In genomic region chr3:95121580-95121979, GRCm38 (mm10) we compare ENCODE assay signal across 14 mouse cellular contexts. TPM values are rescaled to one million over a fixed set of nuclear protein-coding genes. Genes with fewer than 3 reads are reported as not detected.
DNase-seq lines count a peak whose midpoint lies in the region; ATAC-seq and TF ChIP-seq lines count a peak whose summit lies in the region.
"Had no signal": no experiment of that assay in that cellular context is flagged by ENCODE, and none has a peak within 500 bp of the region (broad histone marks: within the 10 kb centered on the region; RNA-seq: fewer than 3 reads in every experiment).

No protein-coding gene starts in this region.

- no peak overlapping the region for H3K4me2 ChIP-seq in kidney, embryonic 14.5 days (replicated peaks; ENCODE audit: low read depth, low read length)
- H3K4me2 ChIP-seq in midbrain, embryonic 14.5 days (ENCODE audit: low read length) = no peak overlapping the region
- H3K4me2 ChIP-seq in midbrain, embryonic 16.5 days (ENCODE audit: low read length) = no peak overlapping the region
- no peak overlapping the region for H3K4me2 ChIP-seq in liver, embryonic 15.5 days
- H3K4me2 ChIP-seq in forebrain, postnatal 0 days (ENCODE audit: low read depth) = no peak overlapping the region
- H3K4me2 ChIP-seq: hindbrain, embryonic 12.5 days had no signal

- H3K27me3 ChIP-seq in kidney, embryonic 14.5 days (ENCODE audit: control insufficient read depth, insufficient read depth, low read length) = no peaks in the 10 kb centered on the region
- H3K27me3 ChIP-seq in midbrain, embryonic 14.5 days (ENCODE audit: control insufficient read depth, insufficient read depth, low read length) = no peaks in the 10 kb centered on the region
- no peaks in the 10 kb centered on the region for H3K27me3 ChIP-seq in midbrain, embryonic 16.5 days (ENCODE audit: control insufficient read depth, insufficient read depth, low read depth, low read length)
- no peaks in the 10 kb centered on the region for H3K27me3 ChIP-seq in liver, embryonic 15.5 days
- H3K27me3 ChIP-seq in forebrain, postnatal 0 days (ENCODE audit: insufficient read depth, low read length) = no peaks in the 10 kb centered on the region
- H3K27me3 ChIP-seq: hindbrain, embryonic 12.5 days had no signal

- peaks cover 3% of the 10 kb centered on the region; the same call in 1 of the 2 replicates for H3K4me1 ChIP-seq in kidney, embryonic 14.5 days (ENCODE audit: control insufficient read depth, insufficient read depth, low read length)
- H3K4me1 ChIP-seq in midbrain, embryonic 14.5 days (ENCODE audit: control insufficient read depth, insufficient read depth, low read length) = no peaks in the 10 kb centered on the region
- no peaks in the 10 kb centered on the region for H3K4me1 ChIP-seq in midbrain, embryonic 16.5 days (ENCODE audit: control insufficient read depth, insufficient read depth, low read length)
- peaks cover 7% of the 10 kb centered on the region; the same call in 1 of the 2 replicates for H3K4me1 ChIP-seq in liver, embryonic 15.5 days (replicated peaks)
- H3K4me1 ChIP-seq in forebrain, postnatal 0 days (ENCODE audit: insufficient read depth) = no peaks in the 10 kb centered on the region

- ATAC-seq in kidney, embryonic 14.5 days (ENCODE audit: low FRiP score, low TSS enrichment) = no peak
- no peak for ATAC-seq in midbrain, embryonic 14.5 days (ENCODE audit: low FRiP score, low TSS enrichment)
- ATAC-seq in midbrain, embryonic 16.5 days = no peak
- ATAC-seq in liver, embryonic 15.5 days (ENCODE audit: insufficient read depth) = peak; percentile 44; the same call in 1 of the 2 replicates
- no peak for ATAC-seq in forebrain, postnatal 0 days
- ATAC-seq: intestine, postnatal 0 days had no signal

- H3K9me3 ChIP-seq in kidney, embryonic 14.5 days (ENCODE audit: control insufficient read depth, low read length) = no peaks in the 10 kb centered on the region
- H3K9me3 ChIP-seq in midbrain, embryonic 14.5 days (ENCODE audit: control insufficient read depth, low read length) = no peaks in the 10 kb centered on the region
- H3K9me3 ChIP-seq in midbrain, embryonic 16.5 days (replicated peaks; ENCODE audit: control insufficient read depth, low read length, poor library complexity, severe bottlenecking) = no peaks in the 10 kb centered on the region
- H3K9me3 ChIP-seq in liver, embryonic 15.5 days (replicated peaks) = no peaks in the 10 kb centered on the region
- no peaks in the 10 kb centered on the region for H3K9me3 ChIP-seq in forebrain, postnatal 0 days (ENCODE audit: low read length)
- H3K9me3 ChIP-seq: hindbrain, embryonic 12.5 days had no signal

- no peak for DNase-seq in kidney, adult 9 months
- DNase-seq in midbrain, embryonic 14.5 days = no peak
- DNase-seq in forebrain, postnatal 0 days = no peak
- no peak for DNase-seq in frontal cortex, adult 2 months (ENCODE audit: extremely low spot score in 1 of 2, low spot score in 1 of 2)
- DNase-seq: adrenal gland, postnatal 36 days; cerebellum, adult 11 months; right cerebral cortex, postnatal 25 days had no signal

- H3K27ac ChIP-seq in kidney, embryonic 14.5 days (ENCODE audit: low read depth, low read length) = peak overlapping the region; percentile 65; the same call in 1 of the 2 replicates
- 0 out of 2 replicates have a peak overlapping the region, but pooled peaks have one; percentile 37 for H3K27ac ChIP-seq in midbrain, embryonic 14.5 days (replicated peaks; ENCODE audit: low read depth, low read length)
- H3K27ac ChIP-seq in midbrain, embryonic 16.5 days (ENCODE audit: low read length) = no peak overlapping the region
- no peak overlapping the region for H3K27ac ChIP-seq in liver, embryonic 15.5 days (replicated peaks)
- no peak overlapping the region for H3K27ac ChIP-seq in forebrain, postnatal 0 days (ENCODE audit: low read depth, low read length)
- H3K27ac ChIP-seq: hindbrain, embryonic 12.5 days; macrophage had no signal

- no peak for TF ChIP-seq CTCF in forebrain, postnatal 0 days (IDR thresholded peaks at IDR 0.05; ENCODE audit: low read depth)

- WGBS in kidney, embryonic 14.5 days = 51% methylated on average over 6 of the region's 6 CpGs
- WGBS in midbrain, embryonic 14.5 days = 89% methylated on average over 6 of the region's 6 CpGs
- 88% methylated on average over 6 of the region's 6 CpGs for WGBS in midbrain, embryonic 16.5 days
- WGBS in liver, embryonic 15.5 days (ENCODE audit: insufficient replicate concordance) = 49% methylated on average over 6 of the region's 6 CpGs
- 88% methylated on average over 6 of the region's 6 CpGs for WGBS in forebrain, postnatal 0 days

- no peak overlapping the region for H3K9ac ChIP-seq in kidney, embryonic 14.5 days (ENCODE audit: low read depth, low read length)
- no peak overlapping the region for H3K9ac ChIP-seq in midbrain, embryonic 14.5 days (replicated peaks; ENCODE audit: low read length)
- no peak overlapping the region for H3K9ac ChIP-seq in midbrain, embryonic 16.5 days (ENCODE audit: low read depth, low read length)
- no peak overlapping the region for H3K9ac ChIP-seq in liver, embryonic 15.5 days
- H3K9ac ChIP-seq in forebrain, postnatal 0 days = no peak overlapping the region
- H3K9ac ChIP-seq: hindbrain, embryonic 12.5 days had no signal

- peaks cover 55% of the 10 kb centered on the region for H3K36me3 ChIP-seq in kidney, embryonic 14.5 days (ENCODE audit: control insufficient read depth, insufficient read depth, low read length)
- peaks cover 65% of the 10 kb centered on the region for H3K36me3 ChIP-seq in midbrain, embryonic 14.5 days (ENCODE audit: control insufficient read depth, insufficient read depth, low read length)
- H3K36me3 ChIP-seq in midbrain, embryonic 16.5 days (ENCODE audit: control insufficient read depth, insufficient read depth, low read length) = peaks cover 36% of the 10 kb centered on the region
- H3K36me3 ChIP-seq in liver, embryonic 15.5 days (replicated peaks) = peaks cover 46% of the 10 kb centered on the region
- peaks cover 56% of the 10 kb centered on the region for H3K36me3 ChIP-seq in forebrain, postnatal 0 days (ENCODE audit: insufficient read depth)

- no peak overlapping the region for H3K4me3 ChIP-seq in kidney, embryonic 14.5 days (ENCODE audit: low read length)
- no peak overlapping the region for H3K4me3 ChIP-seq in midbrain, embryonic 14.5 days (replicated peaks; ENCODE audit: low read depth, low read length)
- no peak overlapping the region for H3K4me3 ChIP-seq in midbrain, embryonic 16.5 days (ENCODE audit: low read depth, low read length)
- no peak overlapping the region for H3K4me3 ChIP-seq in liver, embryonic 15.5 days (replicated peaks)
- no peak overlapping the region for H3K4me3 ChIP-seq in forebrain, postnatal 0 days (ENCODE audit: low read depth, low read length)
- H3K4me3 ChIP-seq: hindbrain, embryonic 12.5 days had no signal

RNA-seq across cellular contexts. Expression of gene Tmod4, which starts 2.7 kb away (rescaled TPM):
- 1.5 and 1.7 TPM in 2 replicates for polyA plus RNA-seq in kidney, embryonic 14.5 days (2014; fragmentation: Nextera tagmentation; extraction: Ambion mirVana)
- polyA plus RNA-seq in midbrain, embryonic 14.5 days (2014; fragmentation: Nextera tagmentation; extraction: Ambion mirVana) = 0.47 and 0.49 TPM in 2 replicates
- 1.1 TPM in 2 replicates for polyA plus RNA-seq in midbrain, embryonic 16.5 days (2015; fragmentation: Nextera tagmentation; extraction: Ambion mirVana)
- 0.53 and 0.88 TPM in 2 replicates for polyA plus RNA-seq in liver, embryonic 15.5 days (2015; fragmentation: Nextera tagmentation; extraction: Ambion mirVana)
- 0.24 and 1.5 TPM in 2 replicates for total RNA-seq in forebrain, postnatal 0 days (2014; rRNA removed)
- polyA plus RNA-seq in forebrain, postnatal 0 days (2015; fragmentation: Nextera tagmentation; extraction: Ambion mirVana) = 0.39 and 0.62 TPM in 2 replicates
- polyA plus RNA-seq in frontal cortex, adult 2 months (2012; rRNA removed) = 0.98 and 2.4 TPM in 2 replicates
- total RNA-seq: midbrain, postnatal 0 days had no signal
- polyA plus RNA-seq: macrophage had no signal

RNA-seq across cellular contexts. Expression of gene Vps72, which starts 10.8 kb away (rescaled TPM):
- polyA plus RNA-seq in kidney, embryonic 14.5 days (2014; fragmentation: Nextera tagmentation; extraction: Ambion mirVana) = 182 and 190 TPM in 2 replicates
- 194 and 204 TPM in 2 replicates for polyA plus RNA-seq in midbrain, embryonic 14.5 days (2014; fragmentation: Nextera tagmentation; extraction: Ambion mirVana)
- 170 and 184 TPM in 2 replicates for polyA plus RNA-seq in midbrain, embryonic 16.5 days (2015; fragmentation: Nextera tagmentation; extraction: Ambion mirVana)
- 31.4 and 36.6 TPM in 2 replicates for polyA plus RNA-seq in liver, embryonic 15.5 days (2015; fragmentation: Nextera tagmentation; extraction: Ambion mirVana)
- 88.6 and 92.8 TPM in 2 replicates for total RNA-seq in forebrain, postnatal 0 days (2014; rRNA removed)
- 164 and 191 TPM in 2 replicates for polyA plus RNA-seq in forebrain, postnatal 0 days (2015; fragmentation: Nextera tagmentation; extraction: Ambion mirVana)
- 58.0 and 60.9 TPM in 2 replicates for polyA plus RNA-seq in frontal cortex, adult 2 months (2012; rRNA removed)

RNA-seq across cellular contexts. Expression of gene Scnm1, which starts 12.2 kb away (rescaled TPM):
- 69.6 and 84.7 TPM in 2 replicates for polyA plus RNA-seq in kidney, embryonic 14.5 days (2014; fragmentation: Nextera tagmentation; extraction: Ambion mirVana)
- polyA plus RNA-seq in midbrain, embryonic 14.5 days (2014; fragmentation: Nextera tagmentation; extraction: Ambion mirVana) = 86.6 and 102 TPM in 2 replicates
- 79.5 and 79.8 TPM in 2 replicates for polyA plus RNA-seq in midbrain, embryonic 16.5 days (2015; fragmentation: Nextera tagmentation; extraction: Ambion mirVana)
- 25.6 and 26.1 TPM in 2 replicates for polyA plus RNA-seq in liver, embryonic 15.5 days (2015; fragmentation: Nextera tagmentation; extraction: Ambion mirVana)
- 47.6 and 52.7 TPM in 2 replicates for total RNA-seq in forebrain, postnatal 0 days (2014; rRNA removed)
- polyA plus RNA-seq in forebrain, postnatal 0 days (2015; fragmentation: Nextera tagmentation; extraction: Ambion mirVana) = 83.3 and 88.9 TPM in 2 replicates
- 118 and 124 TPM in 2 replicates for polyA plus RNA-seq in frontal cortex, adult 2 months (2012; rRNA removed)

RNA-seq across cellular contexts. Expression of gene Lysmd1, which starts 12.3 kb away (rescaled TPM):
- polyA plus RNA-seq in kidney, embryonic 14.5 days (2014; fragmentation: Nextera tagmentation; extraction: Ambion mirVana) = 6.9 and 9.1 TPM in 2 replicates
- polyA plus RNA-seq in midbrain, embryonic 14.5 days (2014; fragmentation: Nextera tagmentation; extraction: Ambion mirVana) = 31.7 and 34.7 TPM in 2 replicates
- 53.8 and 57.6 TPM in 2 replicates for polyA plus RNA-seq in midbrain, embryonic 16.5 days (2015; fragmentation: Nextera tagmentation; extraction: Ambion mirVana)
- polyA plus RNA-seq in liver, embryonic 15.5 days (2015; fragmentation: Nextera tagmentation; extraction: Ambion mirVana) = 7.1 and 8.3 TPM in 2 replicates
- 38.7 and 39.2 TPM in 2 replicates for total RNA-seq in forebrain, postnatal 0 days (2014; rRNA removed)
- polyA plus RNA-seq in forebrain, postnatal 0 days (2015; fragmentation: Nextera tagmentation; extraction: Ambion mirVana) = 39.7 and 45.8 TPM in 2 replicates
- 20.2 and 21.2 TPM in 2 replicates for polyA plus RNA-seq in frontal cortex, adult 2 months (2012; rRNA removed)

RNA-seq across cellular contexts. Expression of gene Pip5k1a, which starts 14.8 kb away (rescaled TPM):
- 16.9 and 22.8 TPM in 2 replicates for polyA plus RNA-seq in kidney, embryonic 14.5 days (2014; fragmentation: Nextera tagmentation; extraction: Ambion mirVana)
- polyA plus RNA-seq in midbrain, embryonic 14.5 days (2014; fragmentation: Nextera tagmentation; extraction: Ambion mirVana) = 15.0 and 15.4 TPM in 2 replicates
- 15.0 and 17.0 TPM in 2 replicates for polyA plus RNA-seq in midbrain, embryonic 16.5 days (2015; fragmentation: Nextera tagmentation; extraction: Ambion mirVana)
- 8.5 and 8.7 TPM in 2 replicates for polyA plus RNA-seq in liver, embryonic 15.5 days (2015; fragmentation: Nextera tagmentation; extraction: Ambion mirVana)
- 19.5 and 22.6 TPM in 2 replicates for total RNA-seq in forebrain, postnatal 0 days (2014; rRNA removed)
- 13.8 and 14.5 TPM in 2 replicates for polyA plus RNA-seq in forebrain, postnatal 0 days (2015; fragmentation: Nextera tagmentation; extraction: Ambion mirVana)
- 41.6 and 42.0 TPM in 2 replicates for polyA plus RNA-seq in frontal cortex, adult 2 months (2012; rRNA removed)

Comparison
In these comparisons a context has a peak if more than half of its experiments do, and no peak if none do; other contexts are left out.
1. H3K27ac ChIP-seq: peak in kidney, embryonic 14.5 days (single experiment) and midbrain, embryonic 14.5 days (single experiment); none in midbrain, embryonic 16.5 days (single experiment), liver, embryonic 15.5 days (single experiment) and forebrain, postnatal 0 days (single experiment).